Mouse (Mus musculus): ENCODE results near the gene Fam84b.
"Not testable (repeated sequence)": the region's sequence is repeated elsewhere in the genome, so short reads cannot be mapped to it uniquely, and the experiment has no call there.

Gene Fam84b

GRCm38 (mm10) chr15:60853231-60853999 lies at the start of gene Fam84b:
Gene Fam84b, minus strand, starts transcription at chr15:60853778.
- no peak for DNase-seq (ENCODE audit: extremely low spot score, low spot score)

- no peak for DNase-seq (ENCODE audit: extremely low spot score, low spot score)
These were observed 44.8 kb upstream of the Fam84b start for GRCm38 (mm10) chr15:60898187-60898965.

GRCm38 (mm10) chr15:60896040-60896439 lies 42.5 kb upstream of the Fam84b start:
- DNase-seq (ENCODE audit: extremely low spot score, low spot score) = no peak

- no peak for DNase-seq (ENCODE audit: extremely low spot score, low spot score)
These were observed 39.4 kb upstream of the Fam84b start for GRCm38 (mm10) chr15:60892976-60893463.

GRCm38 (mm10) chr15:60888724-60889123 lies 35.1 kb upstream of the Fam84b start:
- no peak for DNase-seq (ENCODE audit: extremely low spot score, low spot score)

GRCm38 (mm10) chr15:60875721-60876120 lies 22.1 kb upstream of the Fam84b start:
- DNase-seq (ENCODE audit: extremely low spot score, low spot score) = no peak

GRCm38 (mm10) chr15:60862417-60862816 lies 8.8 kb upstream of the Fam84b start:
- no peak for DNase-seq (ENCODE audit: extremely low spot score, low spot score)

- no peak for DNase-seq (ENCODE audit: extremely low spot score, low spot score)
These were observed 1.5 kb upstream of the Fam84b start for GRCm38 (mm10) chr15:60855112-60855511.

- DNase-seq (ENCODE audit: extremely low spot score, low spot score) = no peak
These were observed 573 bp upstream of the Fam84b start for GRCm38 (mm10) chr15:60854151-60854550.

GRCm38 (mm10) chr15:60848630-60849029 lies 4.9 kb downstream of the Fam84b start:
- DNase-seq (ENCODE audit: extremely low spot score, low spot score) = no peak

GRCm38 (mm10) chr15:60846291-60846690 lies 7.3 kb downstream of the Fam84b start:
- DNase-seq (ENCODE audit: extremely low spot score, low spot score) = no peak

GRCm38 (mm10) chr15:60845886-60846285 lies 7.7 kb downstream of the Fam84b start:
- DNase-seq (ENCODE audit: extremely low spot score, low spot score) = no peak

- DNase-seq (ENCODE audit: extremely low spot score, low spot score) = no peak
These were observed 11.8 kb downstream of the Fam84b start for GRCm38 (mm10) chr15:60841785-60842184.

- not testable (repeated sequence) for DNase-seq (ENCODE audit: extremely low spot score, low spot score)
These were observed 12.3 kb downstream of the Fam84b start for GRCm38 (mm10) chr15:60841312-60841711.

- DNase-seq (ENCODE audit: extremely low spot score, low spot score) = no peak
These were observed 13.3 kb downstream of the Fam84b start for GRCm38 (mm10) chr15:60840296-60840670.

GRCm38 (mm10) chr15:60839539-60840295 lies 13.9 kb downstream of the Fam84b start:
- no peak for DNase-seq (ENCODE audit: extremely low spot score, low spot score)

- no peak for DNase-seq (ENCODE audit: extremely low spot score, low spot score)
These were observed 15.4 kb downstream of the Fam84b start for GRCm38 (mm10) chr15:60838135-60838534.

- no peak for DNase-seq (ENCODE audit: extremely low spot score, low spot score)
These were observed 15.9 kb downstream of the Fam84b start for GRCm38 (mm10) chr15:60837719-60838118.

GRCm38 (mm10) chr15:60836321-60836720 lies 17.3 kb downstream of the Fam84b start:
- DNase-seq (ENCODE audit: extremely low spot score, low spot score) = no peak

GRCm38 (mm10) chr15:60834598-60835571 lies 18.7 kb downstream of the Fam84b start:
- DNase-seq (ENCODE audit: extremely low spot score, low spot score) = no peak

All from neural tube, embryonic 10.5 days (tissue).